12 mouse cellular contexts compared by ENCODE assay signal in genomic region chr1:72414561-72415253, GRCm38 (mm10).
DNase-seq lines count a peak whose midpoint lies in the region; ATAC-seq lines count a peak whose summit lies in the region.
"Had no signal": no experiment of that assay in that cellular context is flagged by ENCODE, and none has a peak within 500 bp of the region (broad histone marks: within the 10 kb centered on the region; RNA-seq: fewer than 3 reads in every experiment).

No protein-coding gene starts in this region.

- ATAC-seq in frontal cortex, adult (ENCODE audit: low TSS enrichment), result 0 out of 2 replicates have a peak, but pooled peaks have one; percentile 17
- peak; percentile 9; the same call in 1 of the 2 replicates for ATAC-seq in hindbrain, embryonic 15.5 days (ENCODE audit: low FRiP score, low read depth)
- peak; percentile 62; the same call in 1 of the 2 replicates for ATAC-seq in neural tube, embryonic 13.5 days (ENCODE audit: low read depth)

- no peaks in the 10 kb centered on the region for H3K27me3 ChIP-seq in hindbrain, embryonic 15.5 days
- H3K27me3 ChIP-seq in neural tube, embryonic 13.5 days, result no peaks in the 10 kb centered on the region
- H3K27me3 ChIP-seq: heart, embryonic 13.5 days had no signal

- no peak for DNase-seq in frontal cortex, postnatal 14 days (ENCODE audit: low spot score in 2 of 2)
- peak; percentile 11 for DNase-seq in embryo, embryonic 11.5 days (ENCODE audit: low read depth, low spot score)
- no peak for DNase-seq in cerebellum, adult 8-10 months
- no peak for DNase-seq in testis, postnatal 14 days (ENCODE audit: low spot score)
- DNase-seq in layer of hippocampus, adult 9-10 months (ENCODE audit: low spot score), result no peak
- DNase-seq: B cell, adult 2 months; kidney, postnatal 4 days; lung, postnatal 14 days had no signal

- H3K36me3 ChIP-seq in hindbrain, embryonic 15.5 days, result no peaks in the 10 kb centered on the region
- H3K36me3 ChIP-seq in neural tube, embryonic 13.5 days, result no peaks in the 10 kb centered on the region
- H3K36me3 ChIP-seq: heart, embryonic 13.5 days had no signal

- H3K4me1 ChIP-seq in hindbrain, embryonic 15.5 days (replicated peaks), result peaks cover 19% of the 10 kb centered on the region
- H3K4me1 ChIP-seq in neural tube, embryonic 13.5 days (replicated peaks), result peaks cover 34% of the 10 kb centered on the region
- H3K4me1 ChIP-seq: heart, embryonic 13.5 days had no signal

- H3K9me3 ChIP-seq in hindbrain, embryonic 15.5 days, result no peaks in the 10 kb centered on the region
- H3K9me3 ChIP-seq in neural tube, embryonic 13.5 days, result no peaks in the 10 kb centered on the region
- H3K9me3 ChIP-seq: heart, embryonic 13.5 days had no signal

- H3K4me2 ChIP-seq in hindbrain, embryonic 15.5 days, result no peak overlapping the region
- H3K4me2 ChIP-seq in neural tube, embryonic 13.5 days, result peak overlapping the region; percentile 25
- H3K4me2 ChIP-seq: heart, embryonic 13.5 days had no signal

- peak overlapping the region; percentile 12 for H3K27ac ChIP-seq in hindbrain, embryonic 15.5 days (replicated peaks)
- peak overlapping the region; percentile 84 for H3K27ac ChIP-seq in neural tube, embryonic 13.5 days (replicated peaks)
- H3K27ac ChIP-seq: heart, embryonic 13.5 days had no signal

- no peak overlapping the region for H3K9ac ChIP-seq in hindbrain, embryonic 15.5 days
- H3K9ac ChIP-seq in neural tube, embryonic 13.5 days, result peak overlapping the region; percentile 39
- H3K9ac ChIP-seq: heart, embryonic 13.5 days had no signal

- H3K4me3 ChIP-seq in hindbrain, embryonic 15.5 days, result no peak overlapping the region
- H3K4me3 ChIP-seq in neural tube, embryonic 13.5 days, result no peak overlapping the region
- H3K4me3 ChIP-seq: heart, embryonic 13.5 days had no signal

- 29% methylated on average over 8 of the region's 8 CpGs for WGBS in hindbrain, embryonic 15.5 days
- 14% methylated on average over 8 of the region's 8 CpGs for WGBS in neural tube, embryonic 13.5 days

Comparison
In these comparisons a context has a peak if more than half of its experiments do, and no peak if none do; other contexts are left out.
1. ATAC-seq: peak in every context shown above with its lines; median percentile 62 in neural tube, embryonic 13.5 days; 17 in frontal cortex, adult; 9 in hindbrain, embryonic 15.5 days.